11 mouse cellular contexts compared by ENCODE assay signal in genomic region chr4:64901091-64901845, GRCm38 (mm10).
DNase-seq lines count a peak whose midpoint lies in the region; ATAC-seq and TF ChIP-seq lines count a peak whose summit lies in the region.
"Had no signal": no experiment of that assay in that cellular context is flagged by ENCODE, and none has a peak within 500 bp of the region (broad histone marks: within the 10 kb centered on the region; RNA-seq: fewer than 3 reads in every experiment).

No protein-coding gene starts in this region.

- 61% methylated on average over 5 of the region's 5 CpGs for WGBS in kidney, postnatal 0 days
- whole genome bisulfite sequencing in kidney, embryonic 15.5 days, result 61% methylated on average over 5 of the region's 5 CpGs
- WGBS in lung, adult 2 months, result 44% methylated on average over 5 of the region's 5 CpGs
- 78% methylated on average over 5 of the region's 5 CpGs for WGBS in hindbrain, embryonic 12.5 days

- TF ChIP-seq POLR2A in lung, adult 2 months (IDR thresholded peaks at IDR 0.05; ENCODE audit: borderline replicate concordance, extremely low read depth, low read depth, low read length), result no peak

- peak; percentile 34 for DNase-seq in kidney, postnatal 0 days (ENCODE audit: low spot score)
- DNase-seq in heart, adult 18-20 months, result peak; percentile 18 to 31
- DNase-seq in lung, adult 2 months, result peak; percentile 4
- DNase-seq in urinary bladder, postnatal 36 days (ENCODE audit: low spot score in 2 of 2), result peak; percentile 6 to 7
- no peak for DNase-seq in cerebellum, adult 9-10 months
- DNase-seq: adrenal gland, postnatal 14 days had no signal

- no peaks in the 10 kb centered on the region for H3K9me3 ChIP-seq in kidney, postnatal 0 days (replicated peaks; ENCODE audit: low read length)
- no peaks in the 10 kb centered on the region for H3K9me3 ChIP-seq in kidney, embryonic 15.5 days (replicated peaks)
- no peaks in the 10 kb centered on the region for H3K9me3 ChIP-seq in hindbrain, embryonic 12.5 days (replicated peaks)

- H3K27me3 ChIP-seq in kidney, postnatal 0 days (ENCODE audit: insufficient read depth, low read length), result no peaks in the 10 kb centered on the region
- no peaks in the 10 kb centered on the region for H3K27me3 ChIP-seq in kidney, embryonic 15.5 days
- no peaks in the 10 kb centered on the region for H3K27me3 ChIP-seq in hindbrain, embryonic 12.5 days

- H3K27ac ChIP-seq in kidney, postnatal 0 days, result no peak overlapping the region
- no peak overlapping the region for H3K27ac ChIP-seq in kidney, embryonic 15.5 days
- H3K27ac ChIP-seq in hindbrain, embryonic 12.5 days, result no peak overlapping the region

- no peaks in the 10 kb centered on the region for H3K4me1 ChIP-seq in kidney, postnatal 0 days (replicated peaks; ENCODE audit: insufficient read depth, low read length)
- H3K4me1 ChIP-seq in kidney, embryonic 15.5 days, result no peaks in the 10 kb centered on the region
- H3K4me1 ChIP-seq in lung, adult 2 months (ENCODE audit: control insufficient read depth, insufficient read depth, low read length), result no peaks in the 10 kb centered on the region
- H3K4me1 ChIP-seq in hindbrain, embryonic 12.5 days, result no peaks in the 10 kb centered on the region

- no peak overlapping the region for H3K9ac ChIP-seq in kidney, postnatal 0 days (ENCODE audit: low read depth, low read length)
- H3K9ac ChIP-seq in kidney, embryonic 15.5 days, result no peak overlapping the region
- H3K9ac ChIP-seq in hindbrain, embryonic 12.5 days, result no peak overlapping the region

- no peak for ATAC-seq in kidney, postnatal 0 days (replicated peaks; ENCODE audit: low FRiP score, low read depth)
- ATAC-seq in kidney, embryonic 15.5 days (replicated peaks; ENCODE audit: low FRiP score), result no peak
- ATAC-seq in cerebellum, adult (ENCODE audit: insufficient number of reproducible peaks, low FRiP score, low TSS enrichment), result no peak
- no peak for ATAC-seq in hindbrain, embryonic 12.5 days (ENCODE audit: low FRiP score)
- ATAC-seq: CD4-positive, CD25-positive, alpha-beta regulatory T cell, adult 4 months; intestine, embryonic 16.5 days had no signal

- no peaks in the 10 kb centered on the region for H3K36me3 ChIP-seq in kidney, postnatal 0 days (ENCODE audit: insufficient read depth, low read length)
- no peaks in the 10 kb centered on the region for H3K36me3 ChIP-seq in kidney, embryonic 15.5 days
- no peaks in the 10 kb centered on the region for H3K36me3 ChIP-seq in hindbrain, embryonic 12.5 days

- no peak overlapping the region for H3K4me2 ChIP-seq in kidney, postnatal 0 days (ENCODE audit: low read length)
- no peak overlapping the region for H3K4me2 ChIP-seq in kidney, embryonic 15.5 days
- no peak overlapping the region for H3K4me2 ChIP-seq in hindbrain, embryonic 12.5 days (replicated peaks)

- TF ChIP-seq CTCF in kidney, postnatal 0 days (IDR thresholded peaks at IDR 0.05; ENCODE audit: low read depth), result no peak
- TF ChIP-seq CTCF in lung, adult 2 months (IDR thresholded peaks at IDR 0.05; ENCODE audit: insufficient read depth, low read length), result no peak

- no peak overlapping the region for H3K4me3 ChIP-seq in kidney, postnatal 0 days (replicated peaks; ENCODE audit: low read depth, low read length)
- no peak overlapping the region for H3K4me3 ChIP-seq in kidney, embryonic 15.5 days (replicated peaks)
- no peak overlapping the region for H3K4me3 ChIP-seq in lung, adult 2 months (replicated peaks; ENCODE audit: extremely low read depth, low read depth, low read length)
- H3K4me3 ChIP-seq in hindbrain, embryonic 12.5 days, result no peak overlapping the region
